Mouse (Mus musculus) embryo, embryonic 10.5 days (tissue): ENCODE measurements at regions not wholly inside any gene's neighbourhood (a gene's known extent, or its start where the extent isn't known, plus 50 kb on each side); places are given as distances from the start of the nearest gene placed in this dataset.
A peak's percentile ranks its signal among the peaks of the same experiment; 100 is the strongest.

ENCODE experiments used
- DNase-seq: peaks from one replicate; pipeline ENCODE4 v3.0.0-alpha.2; 2015; ENCODE audit warnings: low spot score

- no peak for DNase-seq
These were observed 226.5 kb downstream of the Gm19410 start for GRCm38 (mm10) chr8:35991936-35992603.

DNA sequence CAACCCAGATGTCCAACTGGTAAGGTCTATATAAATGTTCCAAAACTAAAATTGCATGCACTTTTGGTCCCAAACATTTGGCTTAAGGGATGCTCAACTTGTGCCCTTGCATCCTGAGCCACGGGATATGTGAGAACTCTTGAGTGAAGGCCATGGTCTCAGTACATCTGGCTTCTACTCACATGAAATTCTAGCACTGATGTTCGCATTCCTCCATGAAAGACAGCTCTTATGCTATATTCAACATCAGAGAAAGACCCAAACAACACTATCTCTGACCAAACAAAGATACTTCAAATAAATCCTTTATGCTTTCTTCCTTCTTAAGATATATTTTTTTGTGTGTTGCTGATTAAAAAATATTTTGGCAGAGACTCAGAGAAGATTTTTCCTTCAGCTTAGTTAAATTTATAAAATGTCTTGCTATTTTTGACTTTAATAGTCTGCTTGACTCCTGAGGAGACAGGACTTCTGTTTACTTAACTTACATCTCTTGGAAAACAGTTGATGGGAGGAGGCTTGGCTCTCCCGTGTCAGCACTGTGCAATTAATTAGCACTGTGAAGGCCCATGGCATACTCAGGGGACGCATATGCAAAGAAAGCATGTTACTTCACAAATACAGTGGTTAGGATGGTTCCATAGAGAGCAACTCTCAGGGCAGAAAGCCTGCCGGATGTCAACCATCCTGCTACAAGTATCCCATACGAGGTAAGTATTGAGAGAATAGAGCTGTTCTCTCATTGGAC, 230.9 kb downstream of the Gm19410 start:
- DNase-seq, result no peak

GRCm38 (mm10) chr8:35999584-35999983, 234.0 kb downstream of the Gm19410 start:
- DNase-seq, result no peak

DNA sequence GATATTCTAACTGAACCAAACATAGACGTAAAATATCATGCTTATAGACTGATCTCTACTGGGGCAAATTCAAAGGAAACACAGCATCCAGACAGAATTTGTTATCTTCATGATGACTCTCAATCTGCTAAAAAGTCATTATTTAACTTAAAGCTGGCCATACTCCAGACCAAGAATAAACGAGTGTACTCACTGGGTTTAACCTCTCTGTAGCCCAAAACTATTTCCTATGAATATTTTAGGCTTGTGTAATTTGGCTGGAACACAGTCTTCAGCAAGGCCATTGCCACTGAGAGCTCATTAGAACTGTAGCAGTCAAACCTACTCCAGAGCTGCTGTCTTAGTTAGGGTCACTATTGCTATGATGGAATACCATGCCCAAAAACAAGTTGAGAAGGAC, 238.8 kb downstream of the Gm19410 start:
- no peak for DNase-seq

- DNase-seq, result no peak
These were observed 239.9 kb downstream of the Gm19410 start for GRCm38 (mm10) chr8:36005536-36005935.

DNA sequence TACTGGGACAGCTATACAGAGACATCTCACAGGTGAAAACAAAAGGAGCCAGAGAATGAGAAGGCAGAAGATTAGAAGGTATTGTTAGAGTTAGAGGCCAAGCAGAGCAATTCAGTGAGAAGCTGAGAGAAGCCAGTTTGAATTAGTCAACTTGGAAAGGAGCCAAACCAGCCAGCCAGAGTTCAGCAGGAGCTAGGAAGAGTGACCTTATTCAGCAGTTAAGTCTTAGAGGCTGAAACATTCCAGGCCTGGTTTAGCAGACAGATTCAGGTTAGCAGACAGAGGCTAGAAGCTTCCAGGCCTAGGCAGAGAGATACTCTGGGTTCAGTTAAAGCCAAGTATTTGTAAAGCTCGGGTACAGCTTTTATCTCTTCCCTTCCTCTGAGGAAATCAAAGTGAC, 242.1 kb downstream of the Gm19410 start:
- DNase-seq, result no peak

GRCm38 (mm10) chr8:36009565-36009964, 244.0 kb downstream of the Gm19410 start:
- DNase-seq, result no peak

GRCm38 (mm10) chr8:36010446-36011217, 245.0 kb downstream of the Gm19410 start:
- DNase-seq, result no peak

GRCm38 (mm10) chr8:36014862-36015261, 249.3 kb downstream of the Gm19410 start:
- no peak for DNase-seq

- no peak for DNase-seq
These were observed 250.9 kb downstream of the Gm19410 start for GRCm38 (mm10) chr8:36016321-36017114.

DNA sequence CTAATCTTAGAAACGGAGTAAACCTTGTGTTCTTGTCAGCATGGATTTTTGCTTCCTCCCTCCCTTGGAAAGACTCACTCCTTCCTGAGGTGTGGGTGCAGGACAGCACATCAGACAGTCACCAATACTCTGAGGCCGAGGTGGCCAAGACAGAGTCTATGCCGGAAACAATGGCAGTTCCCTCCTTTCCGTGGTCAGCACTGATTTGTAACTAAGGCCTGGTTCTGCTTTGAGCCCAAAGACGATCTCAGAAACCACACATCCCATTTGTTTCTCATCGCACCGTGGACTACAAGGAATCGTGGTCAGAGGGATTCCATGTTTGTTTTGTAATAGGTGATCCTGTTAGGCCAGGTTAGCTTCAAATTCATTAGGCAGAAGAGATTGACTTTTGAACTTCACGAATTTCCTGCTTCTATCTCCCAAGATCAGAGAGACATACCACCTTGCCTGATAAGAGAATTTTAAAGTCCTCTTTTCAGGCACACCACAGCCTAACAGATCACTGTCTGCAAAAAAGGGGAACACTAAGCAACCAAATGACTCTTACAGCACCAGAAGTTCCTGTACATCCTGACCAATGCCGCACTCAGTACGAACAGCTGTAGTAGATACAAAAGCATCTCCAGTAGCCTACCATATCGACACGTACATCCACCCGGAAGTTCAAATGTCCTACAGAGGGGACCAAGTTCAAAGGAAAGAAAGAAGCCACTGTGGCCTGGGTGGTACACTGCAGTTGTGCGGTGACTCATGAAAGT, 253.6 kb downstream of the Gm19410 start:
- no peak for DNase-seq

- no peak for DNase-seq
These were observed 254.3 kb downstream of the Gm19410 start for GRCm38 (mm10) chr8:36019895-36020294.

DNA sequence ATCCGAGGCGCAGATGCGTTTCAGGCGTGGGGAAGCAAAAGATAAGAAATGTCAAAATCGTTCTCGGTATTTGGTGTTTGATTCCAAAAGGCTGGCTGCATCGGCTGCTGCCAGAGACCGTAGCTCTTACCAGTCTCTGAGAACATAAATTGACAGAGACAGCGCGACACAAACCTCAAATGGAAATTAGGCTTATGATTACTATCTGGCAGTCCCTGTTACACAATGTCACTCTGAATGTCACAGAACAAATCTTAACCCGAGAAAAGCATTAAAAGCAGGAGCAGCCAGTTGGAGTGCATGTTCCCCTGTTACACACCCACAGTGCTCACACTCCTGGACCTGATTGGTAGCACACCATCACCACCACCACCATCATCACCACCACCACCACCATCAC, 262.0 kb downstream of the Gm19410 start:
- DNase-seq, result no peak

DNA sequence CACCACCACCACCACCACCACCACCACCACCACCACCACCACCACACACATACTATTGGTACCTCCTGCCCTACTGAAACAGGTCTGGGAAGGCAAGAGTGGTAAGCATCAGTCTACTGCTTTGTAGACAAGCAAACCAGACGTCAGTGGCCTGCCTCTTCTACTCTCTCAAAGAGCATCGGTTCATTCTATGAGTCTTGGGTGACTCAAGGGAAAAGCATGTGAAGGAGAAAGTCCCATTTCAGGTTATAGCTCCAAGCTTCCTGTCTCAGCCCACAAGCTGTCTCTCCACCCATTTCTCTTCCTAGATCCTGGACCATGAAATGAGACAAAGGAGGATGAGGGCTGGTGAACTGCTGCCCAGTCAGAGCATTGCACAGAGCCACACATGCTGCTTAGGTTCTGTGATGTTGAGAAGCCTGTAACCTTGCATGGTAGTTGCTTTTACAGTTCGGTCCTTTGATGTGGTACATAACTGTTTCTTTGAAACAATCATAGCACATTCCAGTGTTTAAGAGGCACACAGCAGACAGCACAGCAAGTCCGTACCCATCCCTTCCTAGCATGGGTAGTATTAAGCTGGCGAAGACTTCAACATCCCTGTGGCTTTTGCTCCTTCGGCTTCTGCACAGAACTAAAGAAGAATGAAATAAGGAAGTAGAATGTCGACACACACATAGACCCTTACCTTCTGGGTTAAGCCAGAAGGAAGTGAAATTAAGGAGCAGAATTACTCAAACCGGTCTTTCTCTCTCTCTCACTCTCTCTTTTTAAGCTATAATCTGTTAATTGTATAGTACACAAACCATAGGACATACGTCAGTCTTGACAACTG, 262.7 kb downstream of the Gm19410 start:
- no peak for DNase-seq

GRCm38 (mm10) chr8:36029445-36029844, 263.9 kb downstream of the Gm19410 start:
- no peak for DNase-seq

- DNase-seq, result peak; percentile 25
These were observed 264.6 kb downstream of the Gm19410 start for GRCm38 (mm10) chr8:36030237-36030636.

DNA sequence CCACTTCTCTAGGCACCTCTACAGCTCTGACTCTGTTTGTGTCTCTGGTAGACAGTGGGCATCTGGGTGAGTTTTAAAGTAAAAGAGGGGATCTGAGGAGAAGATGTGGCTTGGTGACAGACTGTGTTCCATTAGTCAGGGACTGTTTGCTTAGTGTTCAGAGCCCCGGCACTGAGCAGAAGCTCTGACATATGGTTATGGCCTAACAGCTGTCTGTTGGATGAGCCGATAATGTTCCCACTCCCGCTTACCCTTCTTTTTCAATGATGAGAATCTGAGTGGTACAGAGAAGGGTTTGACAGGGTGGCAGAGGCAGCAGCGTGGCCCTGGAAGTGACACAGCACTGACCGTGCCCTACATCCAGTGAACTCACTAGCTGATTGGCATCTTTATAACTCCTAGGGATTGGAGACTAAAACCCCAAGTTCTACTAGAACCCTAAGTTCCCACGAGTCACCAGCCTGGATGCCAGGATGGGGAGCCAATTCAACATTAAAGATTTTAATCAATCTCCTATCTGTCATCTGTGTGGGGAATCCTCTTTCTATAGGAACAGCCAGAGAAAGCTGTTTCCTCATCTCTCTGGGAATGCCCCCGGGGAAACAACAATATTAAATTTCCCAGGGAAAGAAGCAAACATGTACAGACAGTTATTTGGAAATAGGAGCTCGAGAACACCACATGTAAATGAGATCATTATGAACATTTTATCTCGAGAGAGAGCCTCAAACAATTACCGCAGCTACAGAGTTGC, 266.6 kb downstream of the Gm19410 start:
- DNase-seq, result no peak

- DNase-seq, result no peak
These were observed 269.7 kb downstream of the Gm19410 start for GRCm38 (mm10) chr8:36035339-36035738.

GRCm38 (mm10) chr8:36036271-36036670, 270.7 kb downstream of the Gm19410 start:
- no peak for DNase-seq
